In the genomic region with DNA sequence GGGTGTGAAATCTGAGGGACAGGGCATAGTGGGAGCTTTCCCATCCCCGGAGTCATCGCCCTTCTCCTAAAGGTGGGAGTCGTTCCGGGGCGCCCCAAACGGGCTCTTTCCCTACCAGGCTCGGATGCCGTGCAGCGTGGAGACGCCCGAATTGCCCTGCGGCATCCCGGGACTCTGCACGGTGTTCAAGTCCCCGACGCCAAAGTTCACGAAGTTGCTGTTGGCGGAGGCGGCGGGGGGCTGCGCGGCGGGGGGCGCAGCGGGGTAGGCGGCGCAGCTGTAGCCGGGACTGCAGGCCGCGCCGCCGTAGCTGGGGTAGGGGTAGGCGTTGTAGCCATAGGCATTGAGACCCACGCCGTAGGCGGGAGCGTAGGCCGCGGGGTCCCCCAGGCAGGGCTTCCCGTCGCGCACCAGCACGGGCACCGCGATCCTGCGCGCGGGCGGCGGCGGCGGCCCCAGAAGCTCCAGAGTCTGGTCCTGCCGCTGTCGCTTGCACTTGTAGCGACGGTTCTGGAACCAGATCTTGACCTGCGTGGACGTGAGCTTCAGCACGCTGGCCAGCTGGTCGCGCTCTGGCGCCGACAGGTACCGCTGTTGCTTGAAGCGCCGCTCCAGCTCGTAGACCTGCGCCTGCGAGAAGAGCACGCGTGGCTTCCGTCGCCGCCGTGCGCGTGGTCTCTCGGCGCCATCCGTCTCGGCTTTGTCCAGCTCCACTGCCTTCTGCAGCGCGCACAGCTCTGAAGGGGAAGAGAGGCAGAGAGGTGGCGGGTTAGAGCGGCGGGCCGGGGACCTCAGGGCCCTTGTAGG, we compare ENCODE assay signal across 10 mouse cellular contexts. TPM values are rescaled to one million over a fixed set of nuclear protein-coding genes. Genes with fewer than 3 reads are reported as not detected.
DNase-seq lines count a peak whose midpoint lies in the region; ATAC-seq and TF ChIP-seq lines count a peak whose summit lies in the region.
"Had no signal": no experiment of that assay in that cellular context is flagged by ENCODE, and none has a peak within 500 bp of the region (broad histone marks: within the 10 kb centered on the region; RNA-seq: fewer than 3 reads in every experiment).

No protein-coding gene starts in this region.

- no peak for TF ChIP-seq POLR2A in spleen, adult 2 months (IDR thresholded peaks at IDR 0.05; ENCODE audit: low read depth, low read length)

- no peaks in the 10 kb centered on the region for H3K9me3 ChIP-seq in forebrain, embryonic 16.5 days (ENCODE audit: control insufficient read depth, low read length)
- H3K9me3 ChIP-seq in limb, embryonic 11.5 days (ENCODE audit: control insufficient read depth, low read length), result no peaks in the 10 kb centered on the region
- no peaks in the 10 kb centered on the region for H3K9me3 ChIP-seq in stomach, embryonic 15.5 days

- no peak for DNase-seq in spleen, adult 2 months (ENCODE audit: low read depth in 1 of 2, low spot score in 2 of 2)
- DNase-seq in spleen, postnatal 14 days (ENCODE audit: low spot score in 2 of 2), result no peak
- DNase-seq in limb, embryonic 11.5 days (ENCODE audit: low spot score), result peak; percentile 67
- DNase-seq in ovary, postnatal 14 days (ENCODE audit: low spot score), result no peak
- DNase-seq in urinary bladder, adult 2 months (ENCODE audit: low spot score), result no peak
- no peak for DNase-seq in lung, postnatal 14 days
- DNase-seq: lung, postnatal 10 days had no signal

- TF ChIP-seq CTCF in spleen, adult 2 months (IDR thresholded peaks at IDR 0.05; ENCODE audit: extremely low read depth, insufficient read depth, insufficient read length, insufficient replicate concordance), result no peak

- peaks cover 37% of the 10 kb centered on the region for H3K27me3 ChIP-seq in spleen, adult 2 months (ENCODE audit: control insufficient read depth, insufficient read depth, low read length)
- H3K27me3 ChIP-seq in forebrain, embryonic 16.5 days (replicated peaks; ENCODE audit: control insufficient read depth, insufficient read depth, low read length), result peaks cover 94% of the 10 kb centered on the region
- H3K27me3 ChIP-seq in limb, embryonic 11.5 days (ENCODE audit: control insufficient read depth, insufficient read depth, low read length), result peaks cover 99% of the 10 kb centered on the region
- peaks cover 99% of the 10 kb centered on the region for H3K27me3 ChIP-seq in stomach, embryonic 15.5 days (replicated peaks)

- 3% methylated on average over 86 of the region's 87 CpGs for WGBS in spleen, adult 2 months
- under 1% methylated on average over 81 of the region's 87 CpGs for WGBS in forebrain, embryonic 16.5 days
- WGBS in limb, embryonic 11.5 days, result 1% methylated on average over 86 of the region's 87 CpGs
- 1% methylated on average over 87 of the region's 87 CpGs for WGBS in stomach, embryonic 15.5 days

- H3K27ac ChIP-seq in spleen, adult 2 months (ENCODE audit: insufficient read depth, low read length), result no peak overlapping the region
- H3K27ac ChIP-seq in forebrain, embryonic 16.5 days (ENCODE audit: low read length), result no peak overlapping the region
- H3K27ac ChIP-seq in limb, embryonic 11.5 days (replicated peaks; ENCODE audit: low read depth, low read length), result no peak overlapping the region
- no peak overlapping the region for H3K27ac ChIP-seq in stomach, embryonic 15.5 days

- peak overlapping the region; percentile 2; the same call in 1 of the 2 replicates for H3K4me2 ChIP-seq in forebrain, embryonic 16.5 days (ENCODE audit: low read length)
- H3K4me2 ChIP-seq in limb, embryonic 11.5 days (ENCODE audit: low read depth, severe bottlenecking), result peak overlapping the region; percentile 20; the same call in 1 of the 2 replicates
- H3K4me2 ChIP-seq in stomach, embryonic 15.5 days, result peak overlapping the region; percentile 48

- peaks cover 2% of the 10 kb centered on the region; the same call in 1 of the 2 replicates for H3K4me1 ChIP-seq in spleen, adult 2 months (ENCODE audit: control insufficient read depth, insufficient read depth, insufficient read length)
- peaks cover 9% of the 10 kb centered on the region for H3K4me1 ChIP-seq in forebrain, embryonic 16.5 days (replicated peaks; ENCODE audit: control insufficient read depth, insufficient read depth, low read length)
- peaks cover 2% of the 10 kb centered on the region; the same call in 1 of the 2 replicates for H3K4me1 ChIP-seq in limb, embryonic 11.5 days (ENCODE audit: control insufficient read depth, insufficient read depth, low read length)
- peaks cover 15% of the 10 kb centered on the region for H3K4me1 ChIP-seq in stomach, embryonic 15.5 days

- peak overlapping the region; percentile 20; the same call in 1 of the 2 replicates for H3K4me3 ChIP-seq in spleen, adult 2 months (ENCODE audit: extremely low read depth, insufficient read depth, insufficient read length)
- H3K4me3 ChIP-seq in forebrain, embryonic 16.5 days (replicated peaks; ENCODE audit: low read length), result peak overlapping the region; percentile 18; the same call in 1 of the 2 replicates
- H3K4me3 ChIP-seq in limb, embryonic 11.5 days (ENCODE audit: low read depth, low read length), result peak overlapping the region; percentile 10
- peak overlapping the region; percentile 32 for H3K4me3 ChIP-seq in stomach, embryonic 15.5 days (replicated peaks)
- H3K4me3 ChIP-seq: erythroblast, embryonic 14.5 days had no signal

- H3K9ac ChIP-seq in forebrain, embryonic 16.5 days (replicated peaks; ENCODE audit: low read depth, low read length), result no peak overlapping the region
- H3K9ac ChIP-seq in limb, embryonic 11.5 days (ENCODE audit: low read length), result no peak overlapping the region
- no peak overlapping the region for H3K9ac ChIP-seq in stomach, embryonic 15.5 days

- no peak; the same call in 1 of the 2 replicates for ATAC-seq in forebrain, embryonic 16.5 days
- ATAC-seq in limb, embryonic 11.5 days (ENCODE audit: insufficient number of reproducible peaks, low FRiP score, low TSS enrichment, low read depth), result no peak
- ATAC-seq in stomach, embryonic 15.5 days (ENCODE audit: insufficient read depth, low FRiP score, low read depth), result no peak

- no peaks in the 10 kb centered on the region for H3K36me3 ChIP-seq in spleen, adult 2 months (ENCODE audit: control insufficient read depth, insufficient read depth, low read length)
- no peaks in the 10 kb centered on the region for H3K36me3 ChIP-seq in forebrain, embryonic 16.5 days (ENCODE audit: control insufficient read depth, insufficient read depth)
- no peaks in the 10 kb centered on the region for H3K36me3 ChIP-seq in limb, embryonic 11.5 days (ENCODE audit: control insufficient read depth, insufficient read depth, low read length)
- no peaks in the 10 kb centered on the region for H3K36me3 ChIP-seq in stomach, embryonic 15.5 days

RNA-seq across cellular contexts. Expression of a gene that starts 5.7 kb away (rescaled TPM):
- 19.8 and 34.6 TPM in 2 replicates for polyA plus RNA-seq in spleen, adult 2 months (2012; rRNA removed)
- polyA plus RNA-seq in forebrain, embryonic 16.5 days (2015; fragmentation: Nextera tagmentation; extraction: Ambion mirVana), result not detected in 2 replicates
- polyA plus RNA-seq in limb, embryonic 11.5 days (2014; fragmentation: Nextera tagmentation; extraction: Ambion mirVana), result 0.16 TPM in 1 of 2 replicates, not detected in the other
- 9.2 and 15.4 TPM in 2 replicates for polyA plus RNA-seq in stomach, embryonic 15.5 days (2015; fragmentation: Nextera tagmentation; extraction: Ambion mirVana)
- polyA plus RNA-seq in urinary bladder, adult 2 months (2012; rRNA removed), result not detected in 2 replicates
- polyA plus RNA-seq: erythroblast, embryonic 14.5 days had no signal

RNA-seq across cellular contexts. Expression of a gene that starts 58.2 kb away (rescaled TPM):
- 16.6 and 17.2 TPM in 2 replicates for polyA plus RNA-seq in spleen, adult 2 months (2012; rRNA removed)
- 46.8 and 53.7 TPM in 2 replicates for polyA plus RNA-seq in forebrain, embryonic 16.5 days (2015; fragmentation: Nextera tagmentation; extraction: Ambion mirVana)
- polyA plus RNA-seq in limb, embryonic 11.5 days (2014; fragmentation: Nextera tagmentation; extraction: Ambion mirVana), result 51.2 and 51.5 TPM in 2 replicates
- polyA plus RNA-seq in stomach, embryonic 15.5 days (2015; fragmentation: Nextera tagmentation; extraction: Ambion mirVana), result 42.9 and 45.5 TPM in 2 replicates
- polyA plus RNA-seq in urinary bladder, adult 2 months (2012; rRNA removed), result 31.1 and 32.5 TPM in 2 replicates
